Comparison of ENCODE assay signal across 9 mouse cellular contexts in genomic region chr3:96502181-96503082, GRCm38 (mm10). TPM values are rescaled to one million over a fixed set of nuclear protein-coding genes. Genes with fewer than 3 reads are reported as not detected.
A peak's percentile ranks its signal among the peaks of the same experiment; 100 is the strongest.
DNase-seq lines count a peak whose midpoint lies in the region; ATAC-seq lines count a peak whose summit lies in the region.
"Had no signal": no experiment of that assay in that cellular context is flagged by ENCODE, and none has a peak within 500 bp of the region (broad histone marks: within the 10 kb centered on the region; RNA-seq: fewer than 3 reads in every experiment).

No protein-coding gene starts in this region.

- peaks cover 6% of the 10 kb centered on the region; the same call in 1 of the 2 replicates for H3K4me1 ChIP-seq in embryonic facial prominence, embryonic 13.5 days
- 0 out of 2 replicates have a peak, but pooled peaks cover 3% of the 10 kb centered on the region for H3K4me1 ChIP-seq in intestine, embryonic 16.5 days (ENCODE audit: control insufficient read depth, insufficient read depth, low read length)
- H3K4me1 ChIP-seq in midbrain, embryonic 14.5 days (ENCODE audit: control insufficient read depth, insufficient read depth, low read length) = no peaks in the 10 kb centered on the region

- DNase-seq in embryo, embryonic 10 days (ENCODE audit: low spot score) = peak; percentile 15
- DNase-seq in embryo, embryonic 11 days = no peak
- DNase-seq in 3T3-L1 (ENCODE audit: low read depth, low spot score) = peak; percentile 61
- DNase-seq in midbrain, embryonic 14.5 days = peak; percentile 17
- DNase-seq in layer of hippocampus, adult 18-20 months (ENCODE audit: low spot score in 2 of 2) = no peak

- peak overlapping the region; percentile 73 for H3K9ac ChIP-seq in embryonic facial prominence, embryonic 13.5 days
- H3K9ac ChIP-seq in intestine, embryonic 16.5 days (ENCODE audit: low read depth, low read length) = peak overlapping the region; percentile 64
- H3K9ac ChIP-seq in midbrain, embryonic 14.5 days (replicated peaks; ENCODE audit: low read length) = peak overlapping the region; percentile 42

- H3K36me3 ChIP-seq in embryonic facial prominence, embryonic 13.5 days = no peaks in the 10 kb centered on the region
- H3K36me3 ChIP-seq in intestine, embryonic 16.5 days (ENCODE audit: control insufficient read depth, insufficient read depth, low read length) = no peaks in the 10 kb centered on the region
- H3K36me3 ChIP-seq in midbrain, embryonic 14.5 days (ENCODE audit: control insufficient read depth, insufficient read depth, low read length) = no peaks in the 10 kb centered on the region

- no peaks in the 10 kb centered on the region for H3K9me3 ChIP-seq in embryonic facial prominence, embryonic 13.5 days
- no peaks in the 10 kb centered on the region for H3K9me3 ChIP-seq in intestine, embryonic 16.5 days (ENCODE audit: control insufficient read depth, low read length)
- no peaks in the 10 kb centered on the region for H3K9me3 ChIP-seq in midbrain, embryonic 14.5 days (ENCODE audit: control insufficient read depth, low read length)

- H3K4me2 ChIP-seq in embryonic facial prominence, embryonic 13.5 days = peak overlapping the region; percentile 85
- H3K4me2 ChIP-seq in intestine, embryonic 16.5 days (ENCODE audit: low read depth, low read length) = peak overlapping the region; percentile 83
- peak overlapping the region; percentile 98 for H3K4me2 ChIP-seq in midbrain, embryonic 14.5 days (ENCODE audit: low read length)

- under 1% methylated on average over 19 of the region's 19 CpGs for WGBS in embryonic facial prominence, embryonic 13.5 days
- under 1% methylated on average over 19 of the region's 19 CpGs for WGBS in intestine, embryonic 16.5 days
- WGBS in midbrain, embryonic 14.5 days = 1% methylated on average over 19 of the region's 19 CpGs

- H3K4me3 ChIP-seq in embryonic facial prominence, embryonic 13.5 days = peak overlapping the region; percentile 70
- peak overlapping the region; percentile 63 for H3K4me3 ChIP-seq in intestine, embryonic 16.5 days (ENCODE audit: low read length)
- H3K4me3 ChIP-seq in midbrain, embryonic 14.5 days (replicated peaks; ENCODE audit: low read depth, low read length) = peak overlapping the region; percentile 64

- ATAC-seq in embryonic facial prominence, embryonic 13.5 days (ENCODE audit: insufficient number of reproducible peaks, insufficient read depth, low FRiP score, low TSS enrichment, low read depth) = no peak
- no peak for ATAC-seq in intestine, embryonic 16.5 days
- ATAC-seq in midbrain, embryonic 14.5 days (ENCODE audit: low FRiP score, low TSS enrichment) = no peak
- ATAC-seq in megakaryocyte-erythroid progenitor cell, adult 5-6 weeks (replicated peaks; ENCODE audit: low FRiP score, low TSS enrichment, poor library complexity, severe bottlenecking) = no peak

- H3K27me3 ChIP-seq in embryonic facial prominence, embryonic 13.5 days = no peaks in the 10 kb centered on the region
- H3K27me3 ChIP-seq in intestine, embryonic 16.5 days (replicated peaks; ENCODE audit: control insufficient read depth, insufficient read depth, low read length) = no peaks in the 10 kb centered on the region
- H3K27me3 ChIP-seq in midbrain, embryonic 14.5 days (ENCODE audit: control insufficient read depth, insufficient read depth, low read length) = no peaks in the 10 kb centered on the region

- peak overlapping the region; percentile 86 for H3K27ac ChIP-seq in embryonic facial prominence, embryonic 13.5 days
- peak overlapping the region; percentile 88 for H3K27ac ChIP-seq in intestine, embryonic 16.5 days (ENCODE audit: low read length)
- no peak overlapping the region for H3K27ac ChIP-seq in midbrain, embryonic 14.5 days (replicated peaks; ENCODE audit: low read depth, low read length)

RNA-seq across cellular contexts. Expression of gene Hfe2, which starts 22.5 kb away (rescaled TPM):
- polyA plus RNA-seq in embryonic facial prominence, embryonic 13.5 days (2015; fragmentation: Nextera tagmentation; extraction: Ambion mirVana) = 1.5 and 1.9 TPM in 2 replicates
- polyA plus RNA-seq in intestine, embryonic 16.5 days (2015; fragmentation: Nextera tagmentation; extraction: Ambion mirVana) = 0.15 and 0.37 TPM in 2 replicates
- polyA plus RNA-seq in midbrain, embryonic 14.5 days (2014; fragmentation: Nextera tagmentation; extraction: Ambion mirVana) = 0.84 and 1.3 TPM in 2 replicates
- not detected in 2 replicates for total RNA-seq in megakaryocyte-erythroid progenitor cell, adult 5-6 weeks (2014; fragmentation: Nextera tagmentation)
- not detected in 2 replicates for total RNA-seq in megakaryocyte-erythroid progenitor cell, adult 5-6 weeks (2017)
- total RNA-seq in layer of hippocampus, adult 18-20 months (2021) = under 1 TPM; 0.25 to 0.30 TPM

RNA-seq across cellular contexts. Expression of gene BC107364, which starts 50.3 kb away (rescaled TPM):
- polyA plus RNA-seq in embryonic facial prominence, embryonic 13.5 days (2015; fragmentation: Nextera tagmentation; extraction: Ambion mirVana) = 0.20 TPM in 1 of 2 replicates, not detected in the other
- polyA plus RNA-seq in intestine, embryonic 16.5 days (2015; fragmentation: Nextera tagmentation; extraction: Ambion mirVana) = 0.12 and 0.21 TPM in 2 replicates
- polyA plus RNA-seq in midbrain, embryonic 14.5 days (2014; fragmentation: Nextera tagmentation; extraction: Ambion mirVana) = not detected in 2 replicates
- total RNA-seq in megakaryocyte-erythroid progenitor cell, adult 5-6 weeks (2014; fragmentation: Nextera tagmentation) = not detected in 2 replicates
- not detected in 2 replicates for total RNA-seq in megakaryocyte-erythroid progenitor cell, adult 5-6 weeks (2017)
- not detected for total RNA-seq in layer of hippocampus, adult 18-20 months (2021)
- polyA plus RNA-seq: large intestine, adult 2 months had no signal

RNA-seq across cellular contexts. Expression of gene Txnip, which starts 55.3 kb away (rescaled TPM):
- polyA plus RNA-seq in embryonic facial prominence, embryonic 13.5 days (2015; fragmentation: Nextera tagmentation; extraction: Ambion mirVana) = 113 and 137 TPM in 2 replicates
- polyA plus RNA-seq in intestine, embryonic 16.5 days (2015; fragmentation: Nextera tagmentation; extraction: Ambion mirVana) = 146 and 152 TPM in 2 replicates
- 45.0 and 60.1 TPM in 2 replicates for polyA plus RNA-seq in midbrain, embryonic 14.5 days (2014; fragmentation: Nextera tagmentation; extraction: Ambion mirVana)
- 257 and 274 TPM in 2 replicates for total RNA-seq in megakaryocyte-erythroid progenitor cell, adult 5-6 weeks (2014; fragmentation: Nextera tagmentation)
- 121 and 224 TPM in 2 replicates for total RNA-seq in megakaryocyte-erythroid progenitor cell, adult 5-6 weeks (2017)
- total RNA-seq in layer of hippocampus, adult 18-20 months (2021) = 10 to 100 TPM; 28.1 to 34.8 TPM

Comparison
In these comparisons a context has a peak if more than half of its experiments do, and no peak if none do; other contexts are left out.
1. DNase-seq: peak in embryo, embryonic 10 days (single experiment), 3T3-L1 (single experiment) and midbrain, embryonic 14.5 days (single experiment); none in embryo, embryonic 11 days (single experiment) and layer of hippocampus, adult 18-20 months (0 of 2).
2. Peak in every context shown above with its lines, with median percentiles within 50 percentile points of each other: H3K4me2 ChIP-seq, H3K4me3 ChIP-seq and H3K9ac ChIP-seq.